Mouse (Mus musculus) embryonic fibroblast, embryonic 13.5 days (primary cell): Measurements from ENCODE around the gene Tbata.

ENCODE experiments used
- CTCF ChIP-seq: IDR thresholded peaks from 2 replicates; pipeline ENCODE4 v1.5.1; 2011; ENCODE audit warnings: mild to moderate bottlenecking, control low read depth, low read length, moderate library complexity, borderline replicate concordance; ENCODE audit not compliant: insufficient read depth
- POLR2A ChIP-seq: IDR thresholded peaks from 2 replicates; pipeline ENCODE4 v1.6.1; 2011; ENCODE audit warnings: low read depth, mild to moderate bottlenecking, control low read depth, low read length, moderate library complexity

DNA sequence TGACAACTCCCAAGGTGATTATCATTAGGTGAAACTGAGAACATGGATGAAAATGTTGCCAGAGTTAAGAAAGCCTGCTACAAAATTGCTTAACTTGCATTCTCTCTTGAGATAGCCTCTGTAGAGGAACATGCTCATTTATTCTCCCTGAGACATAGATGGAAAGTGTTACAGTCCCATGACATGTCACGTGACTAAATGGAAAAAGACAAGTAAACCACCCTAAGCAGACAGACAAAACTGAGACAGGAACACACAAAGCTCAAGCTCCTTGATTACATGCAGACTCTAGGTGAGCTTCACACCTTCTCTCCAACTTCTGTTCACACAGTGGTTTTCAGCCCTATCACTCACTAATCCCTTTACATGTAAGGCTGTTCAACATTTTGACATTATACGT lies 28.4 kb upstream of the Tbata start:
- TF ChIP-seq POLR2A (no peak), CTCF (no peak)
